Mouse (Mus musculus): Measurements from ENCODE around the gene Dock4.

DNA sequence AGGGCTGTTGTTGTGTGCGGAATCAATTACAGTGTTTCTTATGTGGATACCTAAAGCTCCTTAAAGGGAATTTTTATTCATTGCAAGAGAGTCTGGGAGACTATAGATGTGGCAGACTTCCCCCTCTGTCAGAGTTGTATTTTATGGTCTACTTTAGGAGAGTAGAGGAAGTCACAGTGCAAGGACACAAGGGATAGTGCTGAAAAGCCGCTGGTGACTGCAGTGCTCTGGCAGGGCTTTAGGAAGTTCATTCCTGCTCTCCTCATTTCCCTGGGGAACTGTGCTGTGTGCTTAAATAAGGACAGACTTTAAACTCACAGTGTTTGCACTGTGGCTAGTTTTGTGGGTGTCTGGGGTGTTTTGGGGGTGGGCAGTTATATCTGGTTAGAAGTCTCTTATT, 118.5 kb downstream of the Dock4 start:
- no peak for TF ChIP-seq CTCF (IDR thresholded peaks at IDR 0.05; ENCODE audit: extremely low read depth, insufficient read depth, low read length)
- TF ChIP-seq POLR2A (IDR thresholded peaks at IDR 0.05; ENCODE audit: extremely low read depth, insufficient read depth, low read length) = no peak

Data from cortical plate, adult 2 months (tissue).